8 mouse cellular contexts compared by ENCODE assay signal in genomic region chr9:68654333-68655017, GRCm38 (mm10). TPM values are rescaled to one million over a fixed set of nuclear protein-coding genes. Genes with fewer than 3 reads are reported as not detected.
DNase-seq lines count a peak whose midpoint lies in the region; ATAC-seq and TF ChIP-seq lines count a peak whose summit lies in the region.

No protein-coding gene starts in this region.

- peak overlapping the region; percentile 88 for H3K9ac ChIP-seq in intestine, embryonic 16.5 days (ENCODE audit: low read depth, low read length)
- peak overlapping the region; percentile 85 for H3K9ac ChIP-seq in midbrain, embryonic 13.5 days (replicated peaks)
- H3K9ac ChIP-seq in stomach, postnatal 0 days (ENCODE audit: low read length): peak overlapping the region; percentile 82

- H3K27ac ChIP-seq in intestine, embryonic 16.5 days (ENCODE audit: low read length): peak overlapping the region; percentile 89
- H3K27ac ChIP-seq in midbrain, embryonic 13.5 days: peak overlapping the region; percentile 94
- H3K27ac ChIP-seq in stomach, postnatal 0 days (replicated peaks): peak overlapping the region; percentile 93

- no peaks in the 10 kb centered on the region for H3K36me3 ChIP-seq in intestine, embryonic 16.5 days (ENCODE audit: control insufficient read depth, insufficient read depth, low read length)
- no peaks in the 10 kb centered on the region for H3K36me3 ChIP-seq in midbrain, embryonic 13.5 days
- H3K36me3 ChIP-seq in stomach, postnatal 0 days (ENCODE audit: control insufficient read depth, insufficient read depth, low read length): no peaks in the 10 kb centered on the region

- TF ChIP-seq CTCF in stomach, postnatal 0 days (IDR thresholded peaks at IDR 0.05; ENCODE audit: low read depth): peak; percentile 38

- no peaks in the 10 kb centered on the region; the same call in 1 of the 2 replicates for H3K27me3 ChIP-seq in intestine, embryonic 16.5 days (replicated peaks; ENCODE audit: control insufficient read depth, insufficient read depth, low read length)
- no peaks in the 10 kb centered on the region; the same call in 1 of the 2 replicates for H3K27me3 ChIP-seq in midbrain, embryonic 13.5 days
- H3K27me3 ChIP-seq in stomach, postnatal 0 days (ENCODE audit: control insufficient read depth, insufficient read depth, low read length): no peaks in the 10 kb centered on the region

- TF ChIP-seq EP300 in stomach, postnatal 0 days (optimal IDR thresholded peaks at IDR 0.05): no peak

- H3K4me3 ChIP-seq in intestine, embryonic 16.5 days (ENCODE audit: low read length): peak overlapping the region; percentile 86
- peak overlapping the region; percentile 81 for H3K4me3 ChIP-seq in midbrain, embryonic 13.5 days (replicated peaks)
- H3K4me3 ChIP-seq in stomach, postnatal 0 days (ENCODE audit: low read depth, low read length): peak overlapping the region; percentile 85

- H3K4me2 ChIP-seq in intestine, embryonic 16.5 days (ENCODE audit: low read depth, low read length): peak overlapping the region; percentile 72
- peak overlapping the region; percentile 73 for H3K4me2 ChIP-seq in midbrain, embryonic 13.5 days (replicated peaks)
- peak overlapping the region; percentile 96 for H3K4me2 ChIP-seq in stomach, postnatal 0 days (replicated peaks; ENCODE audit: low read depth)

- H3K9me3 ChIP-seq in intestine, embryonic 16.5 days (ENCODE audit: control insufficient read depth, low read length): no peaks in the 10 kb centered on the region
- H3K9me3 ChIP-seq in midbrain, embryonic 13.5 days: no peaks in the 10 kb centered on the region
- no peaks in the 10 kb centered on the region for H3K9me3 ChIP-seq in stomach, postnatal 0 days (ENCODE audit: control insufficient read depth, low read length)

- intact Hi-C loops in gastrocnemius, postnatal 14 days (cut with DNase I; ENCODE audit: low total_unique reads): no loop called here
- intact Hi-C loops in left cerebral cortex, postnatal 4 days (cut with DNase I): loop anchor here (5.0 kb wide), 1 partner anchor 637 kb away; no protein-coding TSS in a partner anchor

- peak; percentile 26; the same call in 1 of the 2 replicates for ATAC-seq in intestine, embryonic 16.5 days
- ATAC-seq in midbrain, embryonic 13.5 days: peak; percentile 22; the same call in 1 of the 2 replicates
- ATAC-seq in stomach, postnatal 0 days (ENCODE audit: low FRiP score, low TSS enrichment): 0 out of 2 replicates have a peak, but pooled peaks have one; percentile 38
- no peak for ATAC-seq in activated CD4-positive, CD25-positive, alpha-beta regulatory T cell, adult 4 months

- peak; percentile 51 for DNase-seq in adrenal gland, postnatal 25 days
- peak; percentile 63 for DNase-seq in embryo, embryonic 10.5 days (ENCODE audit: low spot score)
- peak; percentile 39 for DNase-seq in gastrocnemius, postnatal 14 days
- peak; percentile 42 for DNase-seq in left cerebral cortex, postnatal 4 days
- DNase-seq in stomach, postnatal 0 days (ENCODE audit: low spot score): peak; percentile 38

- WGBS in intestine, embryonic 16.5 days: under 1% methylated on average over 43 of the region's 43 CpGs
- under 1% methylated on average over 43 of the region's 43 CpGs for whole genome bisulfite sequencing in midbrain, embryonic 13.5 days
- 1% methylated on average over 43 of the region's 43 CpGs for WGBS in stomach, postnatal 0 days

- no peaks in the 10 kb centered on the region for H3K4me1 ChIP-seq in intestine, embryonic 16.5 days (ENCODE audit: control insufficient read depth, insufficient read depth, low read length)
- H3K4me1 ChIP-seq in midbrain, embryonic 13.5 days (replicated peaks): peaks cover 26% of the 10 kb centered on the region
- H3K4me1 ChIP-seq in stomach, postnatal 0 days (replicated peaks; ENCODE audit: control insufficient read depth, insufficient read depth): no peaks in the 10 kb centered on the region

RNA-seq across cellular contexts. Expression of gene Rora, which starts 0.9 kb away (rescaled TPM):
- total RNA-seq in adrenal gland, postnatal 25 days (2021): 90.7 and 114 TPM in 2 replicates
- 10 to 100 TPM; 46.0 to 53.4 TPM for total RNA-seq in gastrocnemius, postnatal 14 days (2021)
- polyA plus RNA-seq in intestine, embryonic 16.5 days (2015; fragmentation: Nextera tagmentation; extraction: Ambion mirVana): 4.0 and 4.5 TPM in 2 replicates
- total RNA-seq in left cerebral cortex, postnatal 4 days (2021): 10 to 100 TPM; 25.3 to 29.2 TPM
- polyA plus RNA-seq in midbrain, embryonic 13.5 days (2015; fragmentation: Nextera tagmentation; extraction: Ambion mirVana): 21.0 and 29.7 TPM in 2 replicates
- polyA plus RNA-seq in stomach, postnatal 0 days (2015; fragmentation: Nextera tagmentation; extraction: Ambion mirVana): 7.5 and 7.9 TPM in 2 replicates
- 10 to 100 TPM; 63.0 TPM for polyA plus RNA-seq in activated CD4-positive, CD25-positive, alpha-beta regulatory T cell, adult 4 months (2017; shearing (Covaris generic))
